In genomic region chr1:133596298-133597007, GRCm38 (mm10) we compare ENCODE assay signal across 9 mouse cellular contexts. TPM values are rescaled to one million over a fixed set of nuclear protein-coding genes. Genes with fewer than 3 reads are reported as not detected.
A peak's percentile ranks its signal among the peaks of the same experiment; 100 is the strongest.
DNase-seq lines count a peak whose midpoint lies in the region; ATAC-seq lines count a peak whose summit lies in the region.
"Had no signal": no experiment of that assay in that cellular context is flagged by ENCODE, and none has a peak within 500 bp of the region (broad histone marks: within the 10 kb centered on the region; RNA-seq: fewer than 3 reads in every experiment).

No protein-coding gene starts in this region.

- H3K27me3 ChIP-seq in forebrain, embryonic 11.5 days (ENCODE audit: control insufficient read depth, insufficient read depth, low read length) = no peaks in the 10 kb centered on the region
- no peaks in the 10 kb centered on the region for H3K27me3 ChIP-seq in limb, embryonic 11.5 days (ENCODE audit: control insufficient read depth, insufficient read depth, low read length)

- ATAC-seq in forebrain, embryonic 11.5 days (replicated peaks; ENCODE audit: low FRiP score) = peak; percentile 76
- ATAC-seq in limb, embryonic 11.5 days (ENCODE audit: insufficient number of reproducible peaks, low FRiP score, low TSS enrichment, low read depth) = no peak; the same call in 1 of the 2 replicates
- no peak for ATAC-seq in erythroid progenitor cell, adult 5-6 weeks (replicated peaks; ENCODE audit: low FRiP score, poor library complexity, severe bottlenecking)

- H3K9ac ChIP-seq in forebrain, embryonic 11.5 days (ENCODE audit: low read length) = no peak overlapping the region
- H3K9ac ChIP-seq in limb, embryonic 11.5 days (ENCODE audit: low read length) = no peak overlapping the region

- H3K4me2 ChIP-seq in forebrain, embryonic 11.5 days (ENCODE audit: low read depth, low read length, severe bottlenecking) = 0 out of 2 replicates have a peak overlapping the region, but pooled peaks have one; percentile 11
- H3K4me2 ChIP-seq in limb, embryonic 11.5 days (ENCODE audit: low read depth, severe bottlenecking) = 0 out of 2 replicates have a peak overlapping the region, but pooled peaks have one; percentile 2

- peak overlapping the region; percentile 59; the same call in 1 of the 2 replicates for H3K27ac ChIP-seq in forebrain, embryonic 11.5 days (ENCODE audit: low read depth, low read length)
- peak overlapping the region; percentile 51; the same call in 1 of the 2 replicates for H3K27ac ChIP-seq in limb, embryonic 11.5 days (replicated peaks; ENCODE audit: low read depth, low read length)

- H3K4me1 ChIP-seq in forebrain, embryonic 11.5 days (replicated peaks; ENCODE audit: control insufficient read depth, insufficient read depth, low read length) = peaks cover 6% of the 10 kb centered on the region; the same call in 1 of the 2 replicates
- H3K4me1 ChIP-seq in limb, embryonic 11.5 days (ENCODE audit: control insufficient read depth, insufficient read depth, low read length) = no peaks in the 10 kb centered on the region

- 2% methylated on average over 4 of the region's 4 CpGs for WGBS in forebrain, embryonic 11.5 days
- WGBS in limb, embryonic 11.5 days = 20% methylated on average over 4 of the region's 4 CpGs

- no peaks in the 10 kb centered on the region for H3K36me3 ChIP-seq in forebrain, embryonic 11.5 days (ENCODE audit: control insufficient read depth, insufficient read depth, low read length)
- no peaks in the 10 kb centered on the region for H3K36me3 ChIP-seq in limb, embryonic 11.5 days (ENCODE audit: control insufficient read depth, insufficient read depth, low read length)

- no peak overlapping the region for H3K4me3 ChIP-seq in forebrain, embryonic 11.5 days (ENCODE audit: low read depth, low read length)
- no peak overlapping the region for H3K4me3 ChIP-seq in limb, embryonic 11.5 days (ENCODE audit: low read depth, low read length)
- H3K4me3 ChIP-seq: erythroblast, embryonic 14.5 days had no signal

- intact Hi-C loops in heart, postnatal 36 days (cut with DNase I) = no loop called here

- no peaks in the 10 kb centered on the region for H3K9me3 ChIP-seq in forebrain, embryonic 11.5 days (ENCODE audit: control insufficient read depth, low read length)
- H3K9me3 ChIP-seq in limb, embryonic 11.5 days (ENCODE audit: control insufficient read depth, low read length) = no peaks in the 10 kb centered on the region

- DNase-seq in heart, adult 11 months = peak; percentile 59
- no peak for DNase-seq in heart, postnatal 36 days
- peak; percentile 22 for DNase-seq in 3T3-L1 (ENCODE audit: low read depth, low spot score)
- peak; percentile 59 for DNase-seq in forebrain, embryonic 11.5 days (ENCODE audit: low spot score)
- peak; percentile 44 for DNase-seq in limb, embryonic 11.5 days (ENCODE audit: low spot score)
- DNase-seq in thymus, postnatal 4 days = no peak
- no peak for DNase-seq in testis, postnatal 10 days (ENCODE audit: low spot score)

RNA-seq across cellular contexts. Expression of gene Snrpe, which starts 13.6 kb away (rescaled TPM):
- 10 to 100 TPM; 72.0 to 79.2 TPM for total RNA-seq in heart, postnatal 36 days (2021)
- polyA plus RNA-seq in forebrain, embryonic 11.5 days (2014; fragmentation: Nextera tagmentation; extraction: Ambion mirVana) = 801 and 823 TPM in 2 replicates
- 911 and 951 TPM in 2 replicates for polyA plus RNA-seq in limb, embryonic 11.5 days (2014; fragmentation: Nextera tagmentation; extraction: Ambion mirVana)
- total RNA-seq in erythroid progenitor cell, adult 5-6 weeks (2015; ENCODE audit: low replicate concordance) = 266 and 285 TPM in 2 replicates
- 123 and 292 TPM in 2 replicates for total RNA-seq in erythroid progenitor cell, adult 5-6 weeks (2017; ENCODE audit: low replicate concordance)

Comparison
In these comparisons a context has a peak if more than half of its experiments do, and no peak if none do; other contexts are left out.
1. DNase-seq: peak in heart, adult 11 months (single experiment), 3T3-L1 (single experiment), forebrain, embryonic 11.5 days (single experiment) and limb, embryonic 11.5 days (single experiment); none in heart, postnatal 36 days (0 of 2), thymus, postnatal 4 days (single experiment) and testis, postnatal 10 days (single experiment).